Mouse (Mus musculus): ENCODE measurements around the gene 2210408I21Rik.
"Not testable (repeated sequence)": the region's sequence is repeated elsewhere in the genome, so short reads cannot be mapped to it uniquely, and the experiment has no call there.

The 2210408I21Rik gene

GRCm38 (mm10) chr13:77134931-77135620, at the start of gene 2210408I21Rik, which contains the start of gene Slf1:
TSS of gene 2210408I21Rik (plus strand) at chr13:77135540.
TSS of gene Slf1 (minus strand) at chr13:77135473.
- DNase-seq (ENCODE audit: low spot score in 2 of 2): peak; percentile 76 to 88

GRCm38 (mm10) chr13:77092876-77093275, 42.5 kb upstream of the 2210408I21Rik start:
- DNase-seq (ENCODE audit: low spot score in 2 of 2): not testable (repeated sequence)

GRCm38 (mm10) chr13:77107734-77108133, 27.6 kb upstream of the 2210408I21Rik start:
- no peak for DNase-seq (ENCODE audit: low spot score in 2 of 2)

GRCm38 (mm10) chr13:77118695-77119094, 16.6 kb upstream of the 2210408I21Rik start:
- DNase-seq (ENCODE audit: low spot score in 2 of 2): no peak

GRCm38 (mm10) chr13:77125159-77125558, 10.2 kb upstream of the 2210408I21Rik start:
- no peak for DNase-seq (ENCODE audit: low spot score in 2 of 2)

GRCm38 (mm10) chr13:77128240-77128639, 7.1 kb upstream of the 2210408I21Rik start:
- DNase-seq (ENCODE audit: low spot score in 2 of 2): no peak

GRCm38 (mm10) chr13:77131132-77131531, 4.2 kb upstream of the 2210408I21Rik start:
- DNase-seq (ENCODE audit: low spot score in 2 of 2): no peak

- DNase-seq (ENCODE audit: low spot score in 2 of 2): no peak
These were observed 261 bp downstream of the 2210408I21Rik start for GRCm38 (mm10) chr13:77135621-77135981.

GRCm38 (mm10) chr13:77140890-77141289, 5.5 kb downstream of the 2210408I21Rik start:
- no peak for DNase-seq (ENCODE audit: low spot score in 2 of 2)

GRCm38 (mm10) chr13:77177931-77178330, 42.6 kb downstream of the 2210408I21Rik start:
- no peak for DNase-seq (ENCODE audit: low spot score in 2 of 2)

- DNase-seq (ENCODE audit: low spot score in 2 of 2): no peak
These were observed 55.3 kb downstream of the 2210408I21Rik start for GRCm38 (mm10) chr13:77190606-77191005.

GRCm38 (mm10) chr13:77192201-77192600, 56.9 kb downstream of the 2210408I21Rik start:
- DNase-seq (ENCODE audit: low spot score in 2 of 2): no peak

- no peak for DNase-seq (ENCODE audit: low spot score in 2 of 2)
These were observed 73.6 kb downstream of the 2210408I21Rik start for GRCm38 (mm10) chr13:77208764-77209418.

GRCm38 (mm10) chr13:77213196-77213595, 77.9 kb downstream of the 2210408I21Rik start:
- no peak for DNase-seq (ENCODE audit: low spot score in 2 of 2)

- DNase-seq (ENCODE audit: low spot score in 2 of 2): no peak
These were observed 80.1 kb downstream of the 2210408I21Rik start for GRCm38 (mm10) chr13:77215460-77215859.

- DNase-seq (ENCODE audit: low spot score in 2 of 2): no peak
These were observed 82.4 kb downstream of the 2210408I21Rik start for GRCm38 (mm10) chr13:77217672-77218280.

- no peak for DNase-seq (ENCODE audit: low spot score in 2 of 2)
These were observed 85.7 kb downstream of the 2210408I21Rik start for GRCm38 (mm10) chr13:77221072-77221471.

GRCm38 (mm10) chr13:77256541-77256940, 121.2 kb downstream of the 2210408I21Rik start:
- DNase-seq (ENCODE audit: low spot score in 2 of 2): no peak

GRCm38 (mm10) chr13:77262715-77263338, 127.5 kb downstream of the 2210408I21Rik start:
- no peak for DNase-seq (ENCODE audit: low spot score in 2 of 2)

GRCm38 (mm10) chr13:77263400-77264179, 128.2 kb downstream of the 2210408I21Rik start:
- DNase-seq (ENCODE audit: low spot score in 2 of 2): no peak

GRCm38 (mm10) chr13:77264481-77264880, 129.1 kb downstream of the 2210408I21Rik start:
- no peak for DNase-seq (ENCODE audit: low spot score in 2 of 2)
